Mouse (Mus musculus) limb, embryonic 10.5 days (tissue): ENCODE data around the gene Tbc1d23. TPM values are rescaled to one million over a fixed set of nuclear protein-coding genes. Genes with fewer than 3 reads are reported as not detected.

ENCODE experiments used
- DNase-seq: peaks from one replicate; pipeline ENCODE4 v3.0.0-alpha.2; 2017; ENCODE audit warnings: low spot score
- H3K27ac ChIP-seq: fragments of 300-500 bp; sonication (generic); 2 replicates; pipeline ENCODE4 v1.5.1; 2016; ENCODE audit warnings: mild to moderate bottlenecking
- H3K27me3 ChIP-seq: fragments of 300-500 bp; sonication (generic); 2 replicates; pipeline ENCODE4 v1.6.1; 2016; ENCODE audit warnings: low read depth, mild to moderate bottlenecking; ENCODE audit not compliant: poor library complexity, severe bottlenecking
- H3K36me3 ChIP-seq: fragments of 300-500 bp; sonication (generic); 2 replicates; pipeline ENCODE4 v1.6.1; 2016; ENCODE audit warnings: mild to moderate bottlenecking, moderate library complexity
- H3K4me1 ChIP-seq: fragments of 300-500 bp; sonication (generic); 2 replicates; pipeline ENCODE4 v1.6.1; 2016
- H3K4me3 ChIP-seq: fragments of 300-500 bp; sonication (generic); 2 replicates; pipeline ENCODE4 v1.5.1; 2016; ENCODE audit warnings: mild to moderate bottlenecking, moderate library complexity
- H3K9me3 ChIP-seq: fragments of 300-500 bp; sonication (generic); replicated peaks from 2 replicates; pipeline ENCODE4 v1.6.1; 2016; ENCODE audit warnings: mild to moderate bottlenecking
- WGBS: fragments of 180-500 bp; shearing (Covaris S2); methylation state at CpG from one replicate; pipeline ENCODE4 v1.1.7; 2016; 5-methylcytosine and 5-hydroxymethylcytosine counted together
- polyA plus RNA-seq: library from polyadenylated mRNA; unstranded; fragments of >200 nt; fragmentation: Nextera tagmentation; extraction: Ambion mirVana; gene quantifications from 2 replicates; pipeline ENCODE4 v1.2.1, GENCODE M21; 2016

Gene Tbc1d23
- polyA plus RNA-seq, 1 experiment from 2014 or later: 23.5 TPM

DNA sequence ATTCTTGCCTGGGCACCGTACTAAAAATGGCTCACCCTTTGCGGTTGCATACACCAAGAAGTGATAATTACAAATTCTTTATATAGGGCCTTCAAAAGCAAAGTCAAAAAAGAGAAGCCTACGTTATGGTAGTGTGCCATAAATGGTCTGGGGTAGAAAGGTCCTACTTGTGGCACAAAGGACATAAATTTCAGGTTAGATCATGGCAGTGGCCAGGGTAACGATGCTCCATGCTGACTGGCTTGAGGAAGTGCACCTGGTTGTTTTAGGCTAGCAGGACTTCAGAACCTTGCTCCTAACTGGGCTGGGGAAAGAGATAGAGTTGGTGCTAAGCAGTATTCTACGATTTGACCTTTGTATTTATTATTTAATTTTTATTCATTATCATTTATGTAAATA lies 63.8 kb downstream of the Tbc1d23 start:
- H3K27ac ChIP-seq: peak overlapping the region; percentile 91
- H3K4me1 ChIP-seq: no peaks in the 10 kb centered on the region
- no peaks in the 10 kb centered on the region for H3K27me3 ChIP-seq
- no peak for DNase-seq
- WGBS: 35% methylated on average over 5 of the region's 5 CpGs
- H3K36me3 ChIP-seq: peaks cover 28% of the 10 kb centered on the region
- H3K4me3 ChIP-seq: peak overlapping the region; percentile 79
- no peaks in the 10 kb centered on the region for H3K9me3 ChIP-seq

- Histone ChIP-seq H3K27ac (peak within 1 kb of the TSS; percentile 91), H3K4me3 (peak within 1 kb of the TSS; percentile 79), H3K4me1 (no peaks in the 10 kb centered on the region), H3K27me3 (no peaks in the 10 kb centered on the region), H3K9me3 (no peaks in the 10 kb centered on the region), H3K36me3 (peaks cover 29% of the 10 kb centered on the region)
- DNase-seq: peak; percentile 97
- under 1% methylated on average over 58 of the region's 58 CpGs for WGBS
Measured at GRCm38 (mm10) chr16:57166611-57167513, 64.4 kb downstream of the Tbc1d23 start, which contains the start of gene Nit2. Nit2 (minus strand) TSS chr16:57167341.

DNA sequence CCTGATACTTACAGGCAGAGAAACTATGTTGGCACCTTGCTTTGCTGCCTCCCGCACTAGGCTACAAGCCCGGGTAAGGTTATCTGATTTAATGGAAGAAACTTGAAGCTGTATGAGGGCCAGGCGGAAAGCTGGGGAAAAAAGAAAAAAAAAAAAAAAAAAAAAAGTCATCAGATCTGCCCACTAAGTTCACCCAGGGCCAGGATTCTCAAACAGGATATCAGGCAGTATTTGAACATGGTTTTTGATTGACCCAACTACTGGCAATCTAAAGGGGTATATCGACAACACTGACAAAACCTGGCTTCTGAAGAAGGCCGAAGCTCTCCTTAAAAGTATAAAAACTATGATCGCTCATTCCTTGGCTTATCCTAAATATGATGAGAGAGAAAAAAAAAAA lies 65.2 kb downstream of the Tbc1d23 start:
- H3K4me1 ChIP-seq: no peaks in the 10 kb centered on the region
- no peak for DNase-seq
- peaks cover 31% of the 10 kb centered on the region for H3K36me3 ChIP-seq
- no peak overlapping the region for H3K27ac ChIP-seq
- 89% methylated on average over 6 of the region's 6 CpGs for WGBS
- H3K4me3 ChIP-seq: peak overlapping the region; percentile 79; the same call in 1 of the 2 replicates
- H3K9me3 ChIP-seq: no peaks in the 10 kb centered on the region
- H3K27me3 ChIP-seq: no peaks in the 10 kb centered on the region

- no peak for DNase-seq
- Histone ChIP-seq H3K4me1 (no peaks in the 10 kb centered on the region), H3K4me3 (no peak overlapping the region), H3K9me3 (no peaks in the 10 kb centered on the region), H3K27me3 (no peaks in the 10 kb centered on the region), H3K27ac (no peak overlapping the region), H3K36me3 (peaks cover 37% of the 10 kb centered on the region)
- 96% methylated on average over 5 of the region's 5 CpGs for WGBS
Measured at GRCm38 (mm10) chr16:57165157-57165556, 66.1 kb downstream of the Tbc1d23 start.

DNA sequence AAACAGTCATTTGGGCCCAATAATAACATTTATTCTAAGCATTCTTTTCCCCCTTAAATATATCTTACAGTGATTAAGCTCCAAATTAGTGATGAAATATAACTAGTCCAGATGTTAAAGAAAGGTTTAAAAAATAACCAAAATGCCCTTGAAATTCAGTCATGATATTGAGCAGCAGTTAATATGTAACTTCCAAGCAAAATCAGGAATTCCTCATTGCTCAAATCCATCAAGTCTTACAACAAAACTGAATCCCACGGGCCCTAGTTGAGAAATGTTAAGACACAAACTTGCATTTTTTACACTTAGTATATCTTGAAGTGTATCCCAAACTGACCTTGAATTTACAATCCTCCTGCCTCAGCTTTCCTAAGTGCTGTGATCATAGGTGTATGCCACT lies 67.6 kb downstream of the Tbc1d23 start:
- Histone ChIP-seq H3K27me3 (no peaks in the 10 kb centered on the region), H3K27ac (no peak overlapping the region), H3K36me3 (peaks cover 48% of the 10 kb centered on the region), H3K4me3 (no peak overlapping the region), H3K4me1 (no peaks in the 10 kb centered on the region), H3K9me3 (no peaks in the 10 kb centered on the region)
- no peak for DNase-seq
- WGBS: 87% methylated on average over 1 of the region's 1 CpGs

GRCm38 (mm10) chr16:57162841-57163240 lies 68.5 kb downstream of the Tbc1d23 start:
- Histone ChIP-seq H3K27me3 (no peaks in the 10 kb centered on the region), H3K36me3 (peaks cover 56% of the 10 kb centered on the region), H3K4me1 (no peaks in the 10 kb centered on the region), H3K4me3 (no peak overlapping the region), H3K27ac (no peak overlapping the region), H3K9me3 (no peaks in the 10 kb centered on the region)
- 92% methylated on average over 5 of the region's 5 CpGs for WGBS
- no peak for DNase-seq

DNA sequence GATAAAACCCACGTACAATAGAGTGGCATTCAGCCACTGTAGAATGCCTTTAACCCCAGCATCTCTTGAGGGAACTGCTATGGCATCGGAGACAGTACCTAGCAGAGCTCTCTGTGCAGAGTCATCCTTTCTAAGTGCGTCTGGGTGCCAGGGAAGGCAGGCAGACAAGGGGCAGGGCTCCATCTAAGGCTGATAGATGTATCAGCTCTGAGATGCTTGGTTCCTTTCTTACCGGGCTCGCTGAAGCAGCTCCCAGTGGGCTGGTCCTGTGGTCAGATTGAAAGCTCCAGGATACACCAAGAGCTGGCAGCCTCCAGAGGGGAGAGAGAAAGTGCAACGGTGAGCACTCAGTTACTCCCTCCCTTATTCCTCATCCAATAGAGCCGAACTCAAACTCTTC lies 71.5 kb downstream of the Tbc1d23 start:
- Histone ChIP-seq H3K36me3 (peaks cover 80% of the 10 kb centered on the region), H3K4me3 (no peak overlapping the region), H3K27ac (no peak overlapping the region), H3K9me3 (no peaks in the 10 kb centered on the region), H3K4me1 (no peaks in the 10 kb centered on the region), H3K27me3 (no peaks in the 10 kb centered on the region)
- no peak for DNase-seq
- WGBS: 76% methylated on average over 7 of the region's 7 CpGs

GRCm38 (mm10) chr16:57157728-57158127 lies 73.6 kb downstream of the Tbc1d23 start:
- Histone ChIP-seq H3K27me3 (no peaks in the 10 kb centered on the region), H3K9me3 (no peaks in the 10 kb centered on the region), H3K4me1 (no peaks in the 10 kb centered on the region), H3K36me3 (peaks cover 92% of the 10 kb centered on the region), H3K4me3 (no peak overlapping the region), H3K27ac (no peak overlapping the region)
- no peak for DNase-seq
- WGBS: 86% methylated on average over 4 of the region's 4 CpGs

GRCm38 (mm10) chr16:57157076-57157475 lies 74.2 kb downstream of the Tbc1d23 start:
- Histone ChIP-seq H3K36me3 (peaks cover 93% of the 10 kb centered on the region), H3K4me1 (no peaks in the 10 kb centered on the region), H3K27me3 (no peaks in the 10 kb centered on the region), H3K4me3 (no peak overlapping the region), H3K9me3 (no peaks in the 10 kb centered on the region), H3K27ac (no peak overlapping the region)
- DNase-seq: no peak
- WGBS: 94% methylated on average over 4 of the region's 4 CpGs

DNA sequence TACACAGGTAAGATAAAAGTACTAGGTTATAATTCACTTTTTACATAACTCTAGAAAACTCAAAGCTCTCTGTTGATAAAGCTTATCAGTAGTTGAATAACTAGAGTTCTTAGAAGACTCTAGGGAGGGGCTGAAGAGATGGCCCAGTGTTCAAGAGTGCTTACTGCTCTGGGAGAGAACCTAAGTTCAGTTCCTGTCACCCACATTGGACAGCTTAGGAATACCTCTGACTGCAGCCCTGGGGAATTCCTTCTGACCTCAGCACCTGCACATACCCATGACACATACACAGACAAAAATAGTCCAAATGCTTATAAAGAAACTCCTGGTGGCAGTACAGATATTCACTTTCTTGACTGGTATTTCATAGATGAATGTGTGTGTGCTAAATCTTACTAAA lies 75.4 kb downstream of the Tbc1d23 start:
- no peak overlapping the region for H3K4me3 ChIP-seq
- H3K36me3 ChIP-seq: peaks cover 94% of the 10 kb centered on the region
- no peaks in the 10 kb centered on the region for H3K4me1 ChIP-seq
- H3K9me3 ChIP-seq: no peaks in the 10 kb centered on the region
- H3K27me3 ChIP-seq: no peaks in the 10 kb centered on the region
- no peak overlapping the region for H3K27ac ChIP-seq
- DNase-seq: no peak

GRCm38 (mm10) chr16:57151437-57151836 lies 79.9 kb downstream of the Tbc1d23 start:
- Histone ChIP-seq H3K4me3 (no peak overlapping the region), H3K27me3 (no peaks in the 10 kb centered on the region), H3K9me3 (no peaks in the 10 kb centered on the region), H3K36me3 (peaks cover 97% of the 10 kb centered on the region), H3K27ac (no peak overlapping the region), H3K4me1 (no peaks in the 10 kb centered on the region)
- DNase-seq: no peak
- WGBS: 94% methylated on average over 4 of the region's 4 CpGs

DNA sequence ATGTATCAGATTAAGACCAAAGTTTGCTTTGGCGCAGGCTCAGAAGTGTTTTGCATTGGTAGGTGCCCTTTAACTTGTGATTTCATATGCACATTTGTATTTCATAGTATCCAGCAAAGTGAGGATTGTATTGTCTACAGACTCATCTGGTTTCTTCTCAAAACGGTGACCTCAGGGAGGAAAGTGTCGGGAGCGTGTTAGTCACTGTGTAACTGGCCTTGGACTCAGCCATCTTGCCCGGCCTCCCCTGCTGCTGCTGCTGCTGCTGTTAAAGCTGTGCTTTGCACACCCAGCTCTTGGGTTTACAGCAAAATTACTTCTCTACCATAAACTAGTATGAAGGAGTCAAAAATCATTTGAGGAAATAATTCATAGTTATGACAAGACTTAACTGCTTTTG lies 86.6 kb downstream of the Tbc1d23 start:
- Histone ChIP-seq H3K27me3 (no peaks in the 10 kb centered on the region), H3K9me3 (no peaks in the 10 kb centered on the region), H3K36me3 (peaks cover 89% of the 10 kb centered on the region), H3K4me3 (no peak overlapping the region), H3K27ac (no peak overlapping the region), H3K4me1 (no peaks in the 10 kb centered on the region)
- WGBS: 96% methylated on average over 5 of the region's 5 CpGs
- DNase-seq: no peak

DNA sequence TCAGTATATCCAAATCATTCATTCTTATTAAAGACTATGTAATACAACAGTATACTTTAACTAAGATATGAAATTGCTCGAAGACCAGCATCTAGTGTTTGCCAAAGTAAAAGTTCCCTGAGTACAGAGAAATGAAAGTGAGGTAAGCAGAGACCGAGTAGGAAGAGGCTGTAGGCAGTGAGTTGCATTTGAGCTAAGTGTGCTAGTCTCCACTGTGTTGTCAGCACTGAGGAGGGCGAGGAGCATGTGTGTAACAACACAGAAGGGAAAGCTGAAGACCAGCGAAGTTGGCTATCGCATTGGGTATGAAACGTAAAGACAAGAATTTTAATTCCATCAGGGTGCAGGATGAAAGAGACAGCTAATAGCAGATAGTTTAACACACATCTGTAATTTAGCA lies 97.7 kb downstream of the Tbc1d23 start:
- no peak for DNase-seq
- no peak overlapping the region for H3K27ac ChIP-seq
- H3K27me3 ChIP-seq: no peaks in the 10 kb centered on the region
- no peaks in the 10 kb centered on the region for H3K4me1 ChIP-seq
- no peak overlapping the region for H3K4me3 ChIP-seq
- peaks cover 51% of the 10 kb centered on the region for H3K36me3 ChIP-seq
- WGBS: 92% methylated on average over 6 of the region's 6 CpGs
- no peaks in the 10 kb centered on the region for H3K9me3 ChIP-seq
